Mouse (Mus musculus) ES-E14 (cell line): Measurements from ENCODE around the gene Usp29. TPM values are rescaled to one million over a fixed set of nuclear protein-coding genes. Genes with fewer than 3 reads are reported as not detected.

Experiments
- DNase-seq: peaks from one replicate; pipeline ENCODE4 v3.0.0-alpha.2; 2013; ENCODE audit warnings: low read depth, low spot score
- H3K27ac ChIP-seq: 2 replicates; pipeline ENCODE4 v1.5.1; 2012; ENCODE audit warnings: low read depth, mild to moderate bottlenecking, low read length, moderate library complexity, mixed read lengths; ENCODE audit not compliant: poor library complexity, insufficient read depth, severe bottlenecking
- H3K36me3 ChIP-seq: 2 replicates; pipeline ENCODE4 v1.6.1; 2012; ENCODE audit warnings: mild to moderate bottlenecking, low read length, moderate library complexity, mixed read lengths; ENCODE audit not compliant: control insufficient read depth, poor library complexity, insufficient read depth, severe bottlenecking
- H3K4me1 ChIP-seq, 2 experiments: fragments of 150-350 bp in 1 of 2; sonication (generic) in 1 of 2; 2 replicates each; pipeline ENCODE4 v1.6.1; 2012; ENCODE audit warnings: low read length in 2 of 2, mild to moderate bottlenecking in 1 of 2, mixed read lengths in 1 of 2; ENCODE audit not compliant: control insufficient read depth in 2 of 2, insufficient read depth in 2 of 2, poor library complexity in 1 of 2
- H3K4me3 ChIP-seq, 2 experiments: fragments of 150-350 bp in 1 of 2; sonication (generic) in 1 of 2; 2 replicates each; pipeline ENCODE4 v1.5.1; 2012; ENCODE audit warnings: low read length in 2 of 2, low read depth in 1 of 2, mild to moderate bottlenecking in 1 of 2, mixed read lengths in 1 of 2; ENCODE audit not compliant: insufficient read depth in 1 of 2, poor library complexity in 1 of 2, severe bottlenecking in 1 of 2
- H3K9ac ChIP-seq: 2 replicates; pipeline ENCODE4 v1.6.1; 2012; ENCODE audit warnings: low read depth, mild to moderate bottlenecking, low read length, mixed read lengths; ENCODE audit not compliant: poor library complexity, insufficient read depth, severe bottlenecking
- H3K9me3 ChIP-seq: fragments of 150-350 bp; sonication (generic); 2 replicates; pipeline ENCODE4 v1.6.1; 2012; ENCODE audit warnings: low read depth, mild to moderate bottlenecking, low read length; ENCODE audit not compliant: control insufficient read depth, insufficient read depth
- CHD2 ChIP-seq: IDR thresholded peaks from 2 replicates; pipeline ENCODE4 v1.6.1; 2014; ENCODE audit warnings: mild to moderate bottlenecking, low read depth, low read length, inconsistent platforms
- HCFC1 ChIP-seq: IDR thresholded peaks from 2 replicates; pipeline ENCODE4 v1.6.1; 2012; ENCODE audit warnings: low read length, inconsistent platforms, borderline replicate concordance; ENCODE audit not compliant: insufficient read depth
- MAFK ChIP-seq: IDR thresholded peaks from 2 replicates; pipeline ENCODE4 v1.6.1; 2014; ENCODE audit warnings: mild to moderate bottlenecking, low read depth, low read length, inconsistent platforms; ENCODE audit not compliant: insufficient read depth
- ZC3H11A ChIP-seq: IDR thresholded peaks from 2 replicates; pipeline ENCODE4 v1.6.1; 2012; ENCODE audit warnings: low read depth, mild to moderate bottlenecking, inconsistent platforms, low read length, borderline replicate concordance
- ZNF384 ChIP-seq: IDR thresholded peaks from 2 replicates; pipeline ENCODE4 v1.6.1; 2012; ENCODE audit warnings: low read depth, low read length, inconsistent platforms
- in situ Hi-C, 2 experiments: fragments of 600-800 bp; cut with MboI; formaldehyde crosslinking; loops; one replicate each; pipeline ENCODE4 v1.15.1; 2025; ENCODE audit warnings: low sequenced_read_pairs in 2 of 2, inconsistent platforms in 1 of 2; ENCODE audit not compliant: unreplicated experiment in 2 of 2
- total RNA-seq: library from RNA; depleted of rRNA; stranded (reverse); fragments of 300-350 nt; gene quantifications from 2 replicates; pipeline ENCODE4 v1.2.3, GENCODE M21; 2012

The Usp29 gene
- total RNA-seq, 1 experiment = 4.5 TPM

GRCm38 (mm10) chr7:6799105-6799805 lies 68.9 kb downstream of the Usp29 start:
- TF ChIP-seq HCFC1 (no peak), MAFK (no peak), ZC3H11A (no peak), CHD2 (no peak), ZNF384 (no peak)
- no peaks in the 10 kb centered on the region for H3K9me3 ChIP-seq
- H3K27ac ChIP-seq = no peak overlapping the region
- no peak overlapping the region for H3K4me3 ChIP-seq
- DNase-seq = no peak
- H3K36me3 ChIP-seq = no peaks in the 10 kb centered on the region
- peaks cover 0 to 2% of the 10 kb centered on the region in 2 experiments; a peak in 1 of 4 replicates for H3K4me1 ChIP-seq
- H3K9ac ChIP-seq = no peak overlapping the region
- in situ Hi-C loops = no loop called here

- Histone ChIP-seq H3K4me3 (no peak overlapping the region), H3K4me1 (peaks cover 0 to 2% of the 10 kb centered on the region in 2 experiments; a peak in 1 of 4 replicates), H3K27ac (no peak overlapping the region), H3K9ac (no peak overlapping the region), H3K9me3 (no peaks in the 10 kb centered on the region), H3K36me3 (no peaks in the 10 kb centered on the region)
- in situ Hi-C loops = no loop called here
- DNase-seq = no peak
- TF ChIP-seq HCFC1 = no peak
- TF ChIP-seq ZNF384 = no peak
- TF ChIP-seq CHD2 = no peak
- no peak for TF ChIP-seq MAFK
- no peak for TF ChIP-seq ZC3H11A
These were observed 70.4 kb downstream of the Usp29 start for GRCm38 (mm10) chr7:6800586-6801441.

DNA sequence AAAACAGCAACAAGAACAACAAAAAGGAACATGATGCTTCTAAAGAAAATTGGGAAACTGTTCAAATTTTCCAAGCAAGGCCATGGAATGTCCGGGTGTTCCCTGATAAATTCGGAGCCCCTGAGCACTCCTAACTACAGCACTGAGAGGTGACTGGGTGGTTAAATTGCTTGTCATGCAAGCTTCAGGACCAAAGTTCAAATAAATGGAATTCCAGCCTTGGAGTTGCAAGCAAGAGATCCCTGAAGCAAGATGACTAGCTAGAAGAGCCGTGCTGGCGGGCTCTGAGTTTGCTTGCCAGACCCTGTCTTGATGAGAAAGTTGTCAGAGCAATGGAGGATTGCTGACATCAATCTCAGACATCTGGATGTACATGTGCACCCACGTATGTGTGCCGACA lies 71.3 kb downstream of the Usp29 start:
- Histone ChIP-seq H3K4me3 (no peak overlapping the region), H3K9ac (no peak overlapping the region), H3K9me3 (no peaks in the 10 kb centered on the region), H3K4me1 (peaks cover 0 to 2% of the 10 kb centered on the region in 2 experiments; a peak in 1 of 4 replicates), H3K27ac (no peak overlapping the region), H3K36me3 (no peaks in the 10 kb centered on the region)
- TF ChIP-seq CHD2 = no peak
- TF ChIP-seq MAFK = no peak
- TF ChIP-seq ZC3H11A = no peak
- TF ChIP-seq ZNF384 = no peak
- TF ChIP-seq HCFC1 = no peak
- DNase-seq = no peak
- in situ Hi-C loops = no loop called here

DNA sequence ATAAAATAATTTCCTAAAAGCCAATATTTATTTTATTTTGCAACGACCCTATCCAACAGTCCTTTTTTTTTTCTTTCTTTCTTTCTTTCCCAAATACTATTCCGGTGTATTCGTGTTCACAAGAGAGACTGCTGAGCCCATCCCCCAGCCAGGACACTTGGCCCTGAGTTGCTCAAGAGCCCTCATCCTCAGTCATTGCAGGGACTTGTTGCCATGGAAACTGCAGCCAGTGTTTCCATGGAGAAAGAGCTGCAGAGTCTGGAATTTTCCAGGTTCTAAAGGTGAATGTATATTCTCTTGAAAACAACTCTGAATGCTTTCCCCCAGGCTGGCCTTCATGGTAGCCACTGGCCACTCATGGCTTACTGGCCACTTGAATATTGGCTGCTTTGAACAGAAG lies 80.2 kb downstream of the Usp29 start:
- H3K9ac ChIP-seq = no peak overlapping the region
- no peaks in the 10 kb centered on the region for H3K9me3 ChIP-seq
- in situ Hi-C loops = no loop called here
- H3K36me3 ChIP-seq = no peaks in the 10 kb centered on the region
- no peak for TF ChIP-seq HCFC1
- no peak for TF ChIP-seq MAFK
- TF ChIP-seq ZNF384 = no peak
- no peak for TF ChIP-seq ZC3H11A
- TF ChIP-seq CHD2 = no peak
- no peak for DNase-seq
- H3K4me1 ChIP-seq = no peaks in the 10 kb centered on the region
- no peak overlapping the region for H3K27ac ChIP-seq
- H3K4me3 ChIP-seq = no peak overlapping the region

DNA sequence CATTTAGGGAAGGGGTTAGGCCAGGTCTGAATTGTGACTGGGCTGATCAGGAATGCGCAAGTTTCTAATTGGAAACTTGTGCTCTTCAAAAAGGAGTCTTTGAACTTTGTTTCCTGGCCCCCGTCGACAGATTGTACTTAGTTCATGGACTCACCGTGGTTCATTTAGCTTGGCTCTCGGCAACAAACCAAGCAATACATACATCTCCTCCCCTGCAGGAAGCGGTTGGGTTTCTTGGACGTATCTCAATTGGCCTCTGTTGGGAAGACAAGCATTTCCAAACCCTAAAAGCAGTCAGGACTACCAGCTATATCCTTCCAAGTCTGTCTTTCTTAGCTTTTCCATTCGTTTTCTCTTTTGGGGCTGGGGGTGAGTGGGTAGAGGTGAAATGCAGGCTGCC lies 84.6 kb downstream of the Usp29 start:
- H3K4me3 ChIP-seq = no peak overlapping the region
- no peaks in the 10 kb centered on the region for H3K4me1 ChIP-seq
- no peak for DNase-seq
- in situ Hi-C loops = no loop called here
- no peaks in the 10 kb centered on the region for H3K36me3 ChIP-seq
- H3K9ac ChIP-seq = no peak overlapping the region
- no peak for TF ChIP-seq HCFC1
- TF ChIP-seq ZNF384 = no peak
- no peak for TF ChIP-seq ZC3H11A
- TF ChIP-seq CHD2 = no peak
- TF ChIP-seq MAFK = no peak
- no peak overlapping the region for H3K27ac ChIP-seq
- H3K9me3 ChIP-seq = no peaks in the 10 kb centered on the region
